Mouse (Mus musculus) heart, embryonic 10.5 days (tissue): ENCODE results near the gene Cherp. TPM values are rescaled to one million over a fixed set of nuclear protein-coding genes. Genes with fewer than 3 reads are reported as not detected.
A peak's percentile ranks its signal among the peaks of the same experiment; 100 is the strongest.

Experiments
- DNase-seq: peaks from one replicate; pipeline ENCODE4 v3.0.0-alpha.2; 2017; ENCODE audit warnings: low spot score
- H3K27ac ChIP-seq: fragments of 300-500 bp; sonication (generic); 2 replicates; pipeline ENCODE4 v1.5.1; 2016; ENCODE audit warnings: mild to moderate bottlenecking
- H3K27me3 ChIP-seq: fragments of 300-500 bp; sonication (generic); 2 replicates; pipeline ENCODE4 v1.6.1; 2016; ENCODE audit warnings: mild to moderate bottlenecking; ENCODE audit not compliant: poor library complexity, insufficient read depth, severe bottlenecking
- H3K36me3 ChIP-seq: fragments of 300-500 bp; sonication (generic); 2 replicates; pipeline ENCODE4 v1.6.1; 2016; ENCODE audit warnings: mild to moderate bottlenecking, moderate library complexity
- H3K4me1 ChIP-seq: fragments of 300-500 bp; sonication (generic); 2 replicates; pipeline ENCODE4 v1.6.1; 2016; ENCODE audit warnings: mild to moderate bottlenecking
- H3K4me3 ChIP-seq: fragments of 300-500 bp; sonication (generic); 2 replicates; pipeline ENCODE4 v1.5.1; 2016; ENCODE audit warnings: mild to moderate bottlenecking, moderate library complexity
- H3K9me3 ChIP-seq: fragments of 300-500 bp; sonication (generic); 2 replicates; pipeline ENCODE4 v1.6.1; 2016; ENCODE audit warnings: mild to moderate bottlenecking, moderate library complexity
- WGBS: fragments of 180-500 bp; shearing (Covaris S2); methylation state at CpG from one replicate; pipeline ENCODE4 v1.1.7; 2016; 5-methylcytosine and 5-hydroxymethylcytosine counted together
- polyA plus RNA-seq: library from polyadenylated mRNA; unstranded; fragments of >200 nt; fragmentation: Nextera tagmentation; extraction: Ambion mirVana; gene quantifications from 2 replicates; pipeline ENCODE4 v1.2.1, GENCODE M21; 2016

Gene Cherp
- polyA plus RNA-seq, 1 experiment from 2014 or later: 83.0 TPM

DNA sequence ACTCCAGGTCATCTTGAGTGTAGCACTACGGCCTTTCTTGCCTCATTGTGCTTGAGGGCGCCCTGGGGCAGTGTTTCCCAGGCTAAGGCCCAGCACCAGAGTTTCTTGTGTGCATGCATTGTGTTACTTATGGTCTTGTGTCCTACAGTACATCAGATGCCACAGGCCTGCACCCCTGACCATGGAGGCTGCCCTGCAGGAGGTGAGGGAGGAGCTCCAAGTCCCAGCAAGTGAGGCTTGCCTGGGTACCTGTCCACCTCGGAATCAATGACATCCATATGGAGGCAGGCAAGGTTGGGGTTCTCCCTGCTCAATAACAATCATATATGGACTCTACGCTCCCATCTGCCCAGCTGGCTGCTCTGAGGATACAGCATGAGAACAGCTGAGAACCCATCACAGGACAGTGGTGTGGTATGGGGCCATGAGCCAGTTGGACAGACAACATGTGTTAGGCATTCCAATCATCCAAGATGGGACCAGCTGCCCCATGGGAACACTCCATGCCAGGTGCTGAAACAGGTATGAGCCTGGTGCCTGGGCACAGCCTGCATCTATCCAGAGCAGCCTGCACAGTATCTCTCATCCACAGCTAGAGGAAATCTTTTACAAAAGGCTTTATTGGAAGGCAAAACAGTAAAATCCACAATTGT is 15.0 kb downstream of the Cherp start:
- H3K27me3 ChIP-seq: no peaks in the 10 kb centered on the region
- WGBS: 89% methylated on average over 4 of the region's 4 CpGs
- H3K4me3 ChIP-seq: no peak overlapping the region
- no peak for DNase-seq
- peaks cover 77% of the 10 kb centered on the region for H3K36me3 ChIP-seq
- H3K4me1 ChIP-seq: 0 out of 2 replicates have a peak, but pooled peaks cover 6% of the 10 kb centered on the region
- H3K9me3 ChIP-seq: no peaks in the 10 kb centered on the region
- no peak overlapping the region for H3K27ac ChIP-seq

- Histone ChIP-seq H3K9me3 (no peaks in the 10 kb centered on the region; the same call in 1 of the 2 replicates), H3K4me1 (0 out of 2 replicates have a peak, but pooled peaks cover 8% of the 10 kb centered on the region), H3K27ac (no peak overlapping the region), H3K36me3 (peaks cover 77% of the 10 kb centered on the region), H3K27me3 (no peaks in the 10 kb centered on the region), H3K4me3 (no peak overlapping the region)
- DNase-seq: no peak
- 82% methylated on average over 6 of the region's 6 CpGs for WGBS
Measured at GRCm38 (mm10) chr8:72458457-72458856, 16.6 kb downstream of the Cherp start.

DNA sequence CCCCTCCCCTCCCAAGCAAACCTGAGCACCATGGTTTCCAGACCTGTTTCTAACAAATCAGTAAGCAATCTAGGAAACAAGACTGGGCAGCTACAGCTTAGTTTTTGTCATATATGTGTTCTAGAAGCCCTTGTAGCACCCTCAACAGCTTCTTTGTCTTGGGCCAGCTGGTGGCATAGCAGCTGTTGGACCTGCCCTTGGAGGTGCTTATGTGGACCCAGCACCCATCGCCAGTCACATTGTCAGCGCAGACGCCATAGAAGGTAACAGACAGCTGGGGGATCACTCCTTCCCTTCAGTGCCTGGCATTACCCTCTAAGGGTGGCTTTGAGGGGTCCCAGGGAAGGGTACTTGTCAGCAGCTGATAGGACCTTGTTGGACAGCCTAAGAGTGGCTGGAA is 17.2 kb downstream of the Cherp start:
- H3K4me3 ChIP-seq: no peak overlapping the region
- peaks cover 77% of the 10 kb centered on the region for H3K36me3 ChIP-seq
- no peak for DNase-seq
- no peak overlapping the region for H3K27ac ChIP-seq
- H3K4me1 ChIP-seq: 0 out of 2 replicates have a peak, but pooled peaks cover 8% of the 10 kb centered on the region
- no peaks in the 10 kb centered on the region for H3K27me3 ChIP-seq
- no peaks in the 10 kb centered on the region; the same call in 1 of the 2 replicates for H3K9me3 ChIP-seq
- WGBS: 88% methylated on average over 3 of the region's 3 CpGs

DNA sequence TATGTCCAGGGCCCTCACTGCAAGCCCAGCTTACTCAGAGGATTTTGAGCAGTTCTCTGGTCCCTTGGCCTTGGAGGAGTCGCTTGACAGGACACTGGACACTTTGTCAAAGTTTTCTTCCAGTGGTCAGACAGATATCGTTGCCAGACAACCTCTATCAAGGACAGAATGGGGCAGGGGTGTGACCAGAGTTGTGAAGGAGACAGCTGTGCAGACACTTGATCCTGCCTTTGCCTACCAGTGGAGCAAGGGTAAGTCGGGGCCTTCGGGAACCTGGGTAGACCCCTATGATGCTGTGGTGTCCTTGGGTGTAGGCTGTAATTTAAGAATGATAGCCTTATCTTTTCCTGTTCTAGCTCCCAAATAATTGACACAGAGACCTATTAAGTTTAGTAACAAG is 19.7 kb downstream of the Cherp start:
- Histone ChIP-seq H3K27ac (no peak overlapping the region), H3K4me1 (peaks cover 14% of the 10 kb centered on the region; the same call in 1 of the 2 replicates), H3K4me3 (no peak overlapping the region), H3K9me3 (no peaks in the 10 kb centered on the region; the same call in 1 of the 2 replicates), H3K36me3 (peaks cover 70% of the 10 kb centered on the region), H3K27me3 (no peaks in the 10 kb centered on the region)
- WGBS: 67% methylated on average over 4 of the region's 4 CpGs
- DNase-seq: no peak

GRCm38 (mm10) chr8:72453904-72454303 is 21.1 kb downstream of the Cherp start:
- H3K9me3 ChIP-seq: no peaks in the 10 kb centered on the region; the same call in 1 of the 2 replicates
- 98% methylated on average over 2 of the region's 2 CpGs for WGBS
- peaks cover 14% of the 10 kb centered on the region; the same call in 1 of the 2 replicates for H3K4me1 ChIP-seq
- H3K4me3 ChIP-seq: no peak overlapping the region
- no peak for DNase-seq
- H3K36me3 ChIP-seq: peaks cover 70% of the 10 kb centered on the region
- H3K27ac ChIP-seq: no peak overlapping the region
- no peaks in the 10 kb centered on the region for H3K27me3 ChIP-seq

- 61% methylated on average over 8 of the region's 8 CpGs for WGBS
Measured at GRCm38 (mm10) chr8:72451516-72451915, 23.5 kb downstream of the Cherp start.

DNA sequence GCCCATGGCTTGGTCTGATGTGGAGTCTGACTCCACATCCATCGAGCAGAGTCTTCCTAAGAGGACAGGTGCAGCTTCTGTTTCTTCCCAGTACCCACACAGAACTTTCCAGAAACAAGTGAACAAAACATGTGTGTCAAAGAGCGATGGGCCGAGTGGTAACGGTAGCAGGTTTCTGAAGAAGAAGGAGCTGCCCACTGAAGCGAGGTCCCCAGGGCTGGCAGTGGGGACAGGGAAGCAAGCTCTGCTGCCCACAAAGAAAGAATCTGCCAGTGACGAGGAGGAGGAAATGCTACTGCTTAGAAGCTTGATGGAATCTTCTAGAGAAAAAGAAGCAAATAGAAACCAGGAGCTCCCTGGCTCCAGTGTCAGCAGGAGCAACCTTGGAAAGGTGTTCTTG is 30.0 kb downstream of the Cherp start:
- peaks cover 22% of the 10 kb centered on the region for H3K36me3 ChIP-seq
- H3K27ac ChIP-seq: no peak overlapping the region
- DNase-seq: no peak
- no peaks in the 10 kb centered on the region for H3K9me3 ChIP-seq
- H3K4me3 ChIP-seq: no peak overlapping the region
- H3K27me3 ChIP-seq: no peaks in the 10 kb centered on the region
- H3K4me1 ChIP-seq: peaks cover 10% of the 10 kb centered on the region
- WGBS: 90% methylated on average over 6 of the region's 6 CpGs

More at GRCm38 (mm10) chr8:72451516-72451915, 23.5 kb downstream of the Cherp start:
- no peak for DNase-seq
- no peaks in the 10 kb centered on the region for H3K27me3 ChIP-seq
- H3K4me3 ChIP-seq: no peak overlapping the region
- H3K36me3 ChIP-seq: peaks cover 67% of the 10 kb centered on the region
- H3K9me3 ChIP-seq: no peaks in the 10 kb centered on the region; the same call in 1 of the 2 replicates
- H3K27ac ChIP-seq: no peak overlapping the region
- H3K4me1 ChIP-seq: peaks cover 14% of the 10 kb centered on the region; the same call in 1 of the 2 replicates

- peaks cover 11% of the 10 kb centered on the region for H3K36me3 ChIP-seq
- no peak for DNase-seq
- peak overlapping the region; percentile 89 for H3K27ac ChIP-seq
- H3K9me3 ChIP-seq: no peaks in the 10 kb centered on the region
- H3K27me3 ChIP-seq: no peaks in the 10 kb centered on the region
- 39% methylated on average over 6 of the region's 6 CpGs for WGBS
- H3K4me3 ChIP-seq: peak overlapping the region; percentile 60
- H3K4me1 ChIP-seq: peaks cover 10% of the 10 kb centered on the region
Measured at GRCm38 (mm10) chr8:72443994-72444350, 31.1 kb downstream of the Cherp start.

DNA sequence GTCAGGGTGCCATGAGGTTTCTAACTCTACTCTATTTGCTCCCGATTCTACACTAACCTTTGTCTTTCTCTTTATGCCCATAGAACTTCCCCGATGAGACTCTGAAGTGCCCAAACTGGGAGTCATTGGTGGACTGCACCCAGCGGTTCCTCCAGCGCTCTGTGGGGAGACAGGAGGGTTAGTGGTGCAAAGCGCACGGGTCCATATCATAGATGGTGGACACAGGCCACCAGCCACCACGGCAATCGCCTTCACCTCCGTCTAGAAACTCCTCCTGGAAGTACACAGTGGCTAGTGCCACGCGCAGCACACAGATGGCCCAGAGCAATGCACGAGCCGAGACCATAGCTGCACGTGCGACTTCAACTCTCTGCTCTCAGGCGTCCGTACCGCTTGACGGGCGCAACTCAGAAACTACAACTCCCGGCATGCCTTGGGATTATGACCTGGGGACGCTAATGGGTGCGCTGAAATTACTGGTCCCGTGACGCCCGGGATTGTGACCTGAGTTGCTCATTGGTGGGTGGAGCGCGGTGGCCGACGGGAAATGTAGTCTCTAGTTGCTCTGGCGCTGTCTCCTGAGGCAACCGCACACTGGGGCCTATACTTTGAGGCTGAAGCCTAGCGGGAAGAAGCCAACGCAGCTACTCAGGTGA is 31.6 kb downstream of the Cherp start, which contains the start of the genes Calr3 and 1700030K09Rik:
Gene Calr3, minus strand, starts transcription at position 533 of the 656 bp plus-strand sequence.
Gene 1700030K09Rik, plus strand, starts transcription at position 543 of the 656 bp plus-strand sequence.
- H3K4me3 ChIP-seq: peak within 1 kb of the TSS; percentile 60
- H3K36me3 ChIP-seq: peaks cover 10% of the 10 kb centered on the region
- peaks cover 10% of the 10 kb centered on the region for H3K4me1 ChIP-seq
- DNase-seq: peak; percentile 100
- no peaks in the 10 kb centered on the region for H3K27me3 ChIP-seq
- WGBS: 5% methylated on average over 34 of the region's 34 CpGs
- peak within 1 kb of the TSS; percentile 89 for H3K27ac ChIP-seq
- H3K9me3 ChIP-seq: no peaks in the 10 kb centered on the region

- Histone ChIP-seq H3K36me3 (no peaks in the 10 kb centered on the region), H3K4me1 (peaks cover 9% of the 10 kb centered on the region)
- WGBS: 73% methylated on average over 8 of the region's 8 CpGs
Measured at GRCm38 (mm10) chr8:72438248-72439015, 36.6 kb downstream of the Cherp start.

GRCm38 (mm10) chr8:72434952-72435351 is 40.1 kb downstream of the Cherp start:
- Histone ChIP-seq H3K4me3 (no peak overlapping the region), H3K36me3 (no peaks in the 10 kb centered on the region), H3K27me3 (no peaks in the 10 kb centered on the region), H3K9me3 (no peaks in the 10 kb centered on the region), H3K4me1 (peaks cover 5% of the 10 kb centered on the region; the same call in 1 of the 2 replicates), H3K27ac (no peak overlapping the region)
- DNase-seq: no peak
- WGBS: 23% methylated on average over 2 of the region's 2 CpGs

More at GRCm38 (mm10) chr8:72438248-72439015, 36.6 kb downstream of the Cherp start:
- no peak for DNase-seq
- no peak overlapping the region for H3K4me3 ChIP-seq
- no peaks in the 10 kb centered on the region for H3K27me3 ChIP-seq
- no peaks in the 10 kb centered on the region for H3K9me3 ChIP-seq
- no peak overlapping the region for H3K27ac ChIP-seq

- Histone ChIP-seq H3K4me3 (no peak overlapping the region), H3K9me3 (no peaks in the 10 kb centered on the region), H3K36me3 (no peaks in the 10 kb centered on the region), H3K27me3 (no peaks in the 10 kb centered on the region), H3K27ac (no peak overlapping the region), H3K4me1 (no peaks in the 10 kb centered on the region; the same call in 1 of the 2 replicates)
- no peak for DNase-seq
- WGBS: 45% methylated on average over 13 of the region's 13 CpGs
Measured at GRCm38 (mm10) chr8:72429676-72430075, 45.4 kb downstream of the Cherp start.
